Mouse (Mus musculus) CH12.LX (cell line): ENCODE measurements around the gene Rnf44. TPM values are rescaled to one million over a fixed set of nuclear protein-coding genes. Genes with fewer than 3 reads are reported as not detected.

Experiments
- DNase-seq: peaks from one replicate; pipeline ENCODE4 v3.0.0-alpha.2; 2013; ENCODE audit errors: extremely low read depth
- H3K27ac ChIP-seq: 2 replicates; pipeline ENCODE4 v1.5.1; 2012; ENCODE audit warnings: low read depth, mild to moderate bottlenecking, control low read depth, moderate library complexity; ENCODE audit not compliant: insufficient read depth
- H3K27me3 ChIP-seq: replicated peaks from 2 replicates; pipeline ENCODE3; 2012; ENCODE audit warnings: inconsistent platforms
- H3K36me3 ChIP-seq, 2 experiments: replicated peaks in 1 of 2; 2 replicates each; pipeline versions ENCODE3 to v1.6.1; 2012; ENCODE audit warnings: inconsistent platforms in 1 of 2, low read length in 1 of 2, mild to moderate bottlenecking in 1 of 2, mixed read lengths in 1 of 2, moderate library complexity in 1 of 2; ENCODE audit not compliant: control insufficient read depth in 1 of 2, insufficient read depth in 1 of 2
- H3K4me1 ChIP-seq, 2 experiments: 2 replicates each; pipeline ENCODE4 v1.6.1; 2012; ENCODE audit warnings: inconsistent platforms in 1 of 2, moderate library complexity in 1 of 2; ENCODE audit not compliant: insufficient read depth in 2 of 2, control insufficient read depth in 1 of 2
- H3K4me2 ChIP-seq: 2 replicates; pipeline ENCODE4 v1.6.1; 2012; ENCODE audit warnings: low read depth, mild to moderate bottlenecking, control low read depth; ENCODE audit not compliant: poor library complexity, insufficient read depth, severe bottlenecking
- H3K4me3 ChIP-seq, 3 experiments: fragments of 150-350 bp in 1 of 3; sonication (generic) in 1 of 3; replicated peaks in 1 of 3; 2 replicates each; pipeline versions ENCODE3 to v1.5.1; 2011 to 2012; ENCODE audit warnings: low read depth in 2 of 3, low read length in 2 of 3, mild to moderate bottlenecking in 2 of 3, moderate library complexity in 2 of 3, control low read depth in 1 of 3, improper control_type of control experiment in 1 of 3, inconsistent platforms in 1 of 3, mixed read lengths in 1 of 3; ENCODE audit not compliant: poor library complexity in 1 of 3
- H3K79me2 ChIP-seq: replicated peaks from 2 replicates; pipeline ENCODE4 v1.6.1; 2012; ENCODE audit warnings: mild to moderate bottlenecking, moderate library complexity; ENCODE audit not compliant: control insufficient read depth, poor library complexity, insufficient read depth, severe bottlenecking; ENCODE audit errors: extremely low read depth
- H3K9ac ChIP-seq: 2 replicates; pipeline ENCODE4 v1.6.1; 2012; ENCODE audit warnings: low read depth, mild to moderate bottlenecking, control low read depth, moderate library complexity; ENCODE audit not compliant: insufficient read depth
- H3K9me3 ChIP-seq: replicated peaks from 2 replicates; pipeline ENCODE3; 2012; ENCODE audit warnings: low read length, inconsistent platforms, mixed read lengths
- BHLHE40 ChIP-seq: IDR thresholded peaks from 2 replicates; pipeline ENCODE4 v1.6.1; 2011; ENCODE audit warnings: mild to moderate bottlenecking, low read depth, low read length, improper control_type of control experiment
- CTCF ChIP-seq, 2 experiments: IDR thresholded peaks in 1 of 2; conservative IDR thresholded peaks in 1 of 2; 2 replicates each; pipeline ENCODE4 v1.5.1; 2011 to 2012; ENCODE audit warnings: low read depth in 2 of 2, low read length in 2 of 2, improper control_type of control experiment in 1 of 2, inconsistent platforms in 1 of 2, mild to moderate bottlenecking in 1 of 2, moderate library complexity in 1 of 2
- EP300 ChIP-seq: IDR thresholded peaks from 2 replicates; pipeline ENCODE4 v1.6.1; 2011; ENCODE audit warnings: low read length, improper control_type of control experiment
- HCFC1 ChIP-seq: IDR thresholded peaks from 2 replicates; pipeline ENCODE4 v1.6.1; 2012; ENCODE audit warnings: low read depth, mild to moderate bottlenecking, inconsistent platforms, low read length, improper control_type of control experiment
- JUN ChIP-seq: IDR thresholded peaks from 2 replicates; pipeline ENCODE4 v1.6.1; 2011; ENCODE audit warnings: low read depth, mild to moderate bottlenecking, low read length, improper control_type of control experiment, moderate library complexity; ENCODE audit not compliant: insufficient read depth
- MXI1 ChIP-seq: IDR thresholded peaks from 2 replicates; pipeline ENCODE4 v1.6.1; 2011; ENCODE audit warnings: mild to moderate bottlenecking, low read depth, low read length, improper control_type of control experiment
- PAX5 ChIP-seq: IDR thresholded peaks from 2 replicates; pipeline ENCODE4 v1.6.1; 2012; ENCODE audit warnings: low read length, inconsistent platforms, mixed read lengths
- POLR2A ChIP-seq: IDR thresholded peaks from 2 replicates; pipeline ENCODE4 v1.6.1; 2011; ENCODE audit warnings: low read depth, mild to moderate bottlenecking, improper control_type of control experiment, low read length
- SMC3 ChIP-seq: IDR thresholded peaks from 2 replicates; pipeline ENCODE4 v1.6.1; 2011; ENCODE audit warnings: low read depth, low read length, improper control_type of control experiment
- TBP ChIP-seq: conservative IDR thresholded peaks from 2 replicates; pipeline ENCODE4 v1.6.1; 2011; ENCODE audit warnings: low read depth, low read length, improper control_type of control experiment
- TCF12 ChIP-seq: IDR thresholded peaks from 2 replicates; pipeline ENCODE4 v1.6.1; 2014; ENCODE audit warnings: low read depth, mild to moderate bottlenecking, inconsistent platforms, low read length, improper control_type of control experiment
- UBTF ChIP-seq: IDR thresholded peaks from 2 replicates; pipeline ENCODE4 v1.6.1; 2012; ENCODE audit warnings: low read depth, mild to moderate bottlenecking, inconsistent platforms, low read length, improper control_type of control experiment, moderate library complexity
- ZKSCAN1 ChIP-seq: IDR thresholded peaks from 2 replicates; pipeline ENCODE4 v1.6.1; 2012; ENCODE audit warnings: low read depth, inconsistent platforms, low read length, improper control_type of control experiment, borderline replicate concordance
- ZMIZ1 ChIP-seq: IDR thresholded peaks from 2 replicates; pipeline ENCODE4 v1.6.1; 2012; ENCODE audit warnings: low read depth, mild to moderate bottlenecking, inconsistent platforms, low read length, improper control_type of control experiment
- ZNF384 ChIP-seq: IDR thresholded peaks from 2 replicates; pipeline ENCODE4 v1.6.1; 2012; ENCODE audit warnings: low read depth, low read length, improper control_type of control experiment, inconsistent platforms
- dilution Hi-C: fragments of 300-500 bp; cut with MboI; formaldehyde crosslinking; loops from 2 replicates; pipeline ENCODE4 v1.14.3; 2020; ENCODE audit warnings: low sequenced_read_pairs; ENCODE audit not compliant: extremely low pct_unique_long_range_greater_than_20kb, extremely low pct_ligation_motif_present
- in situ Hi-C: fragments of 300-500 bp; cut with MboI; formaldehyde crosslinking; loops from 3 replicates; pipeline ENCODE4 v1.14.3; 2019; ENCODE audit warnings: low sequenced_read_pairs, low pct_ligation_motif_present, low pct_unique_long_range_greater_than_20kb, mixed read lengths
- polyA plus RNA-seq: library from polyadenylated mRNA; unstranded; fragments of >175 nt; gene quantifications from 2 replicates; pipeline ENCODE4 v1.2.1, GENCODE M21; 2012; ENCODE audit warnings: low read depth; ENCODE audit not compliant: insufficient read length
- total RNA-seq, 2 experiments: library from RNA; depleted of rRNA; stranded (reverse); fragments of 300-350 nt in 1 of 2; fragments of >200 nt in 1 of 2; gene quantifications; 2 replicates each; pipeline ENCODE4 v1.2.3; 2012 to 2014

Rnf44 gene
- total and polyA plus RNA-seq, 3 experiments, result 6.7 to 38.1 (median 12.3) TPM

DNA sequence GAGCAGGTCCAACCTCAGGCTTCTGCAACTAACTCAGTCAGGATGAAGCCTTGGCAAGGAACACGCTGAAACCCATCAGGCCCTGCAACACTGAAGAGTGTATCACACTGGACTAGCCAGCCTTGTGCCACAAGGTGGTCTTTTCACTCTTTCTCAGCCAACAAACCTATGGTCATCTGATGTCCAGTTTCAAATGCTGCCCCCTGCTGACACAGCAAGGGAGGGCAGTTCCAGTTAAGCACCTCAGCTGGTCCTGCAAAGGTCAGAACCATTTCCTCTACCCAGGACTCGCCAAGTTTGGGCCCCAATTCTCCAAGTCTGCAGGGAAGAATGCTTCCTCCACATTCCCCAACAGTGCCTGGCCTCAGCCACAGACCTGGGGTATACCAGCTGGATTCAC lies 8.5 kb downstream of the Rnf44 start:
- Histone ChIP-seq H3K4me1 (peaks cover 12 to 28% of the 10 kb centered on the region in 2 experiments), H3K4me2 (no peak overlapping the region), H3K27ac (no peak overlapping the region), H3K36me3 (peaks cover 40 to 60% of the 10 kb centered on the region in 2 experiments), H3K27me3 (no peaks in the 10 kb centered on the region), H3K79me2 (peaks cover 35% of the 10 kb centered on the region), H3K4me3 (no peak overlapping the region), H3K9ac (no peak overlapping the region), H3K9me3 (no peaks in the 10 kb centered on the region)
- peak in 1 of 2 experiments; percentile 57; a peak in 2 of 4 replicates for TF ChIP-seq CTCF (conservative IDR thresholded peaks at IDR 0.05 in 1 of 2, IDR thresholded peaks at IDR 0.05 in 1 of 2; ENCODE audit: low read depth in 2 of 2, low read length in 2 of 2)
- no peak for TF ChIP-seq SMC3
- no peak for TF ChIP-seq BHLHE40
- TF ChIP-seq POLR2A, result no peak
- dilution Hi-C loops (no loop called here), in situ Hi-C loops (no loop called here)
- no peak for DNase-seq

GRCm38 (mm10) chr13:54684140-54684896 lies 9.4 kb downstream of the Rnf44 start:
- no peak overlapping the region for H3K4me2 ChIP-seq
- no peak overlapping the region for H3K9ac ChIP-seq
- no peaks in the 10 kb centered on the region for H3K27me3 ChIP-seq
- H3K9me3 ChIP-seq, result no peaks in the 10 kb centered on the region
- TF ChIP-seq TBP, result no peak
- TF ChIP-seq ZNF384, result no peak
- TF ChIP-seq UBTF, result no peak
- no peak for TF ChIP-seq ZMIZ1
- TF ChIP-seq EP300, result no peak
- TF ChIP-seq PAX5, result no peak
- TF ChIP-seq HCFC1, result no peak
- no peak for TF ChIP-seq MXI1
- in situ Hi-C loops, result no loop called here
- peaks cover 12 to 28% of the 10 kb centered on the region in 2 experiments for H3K4me1 ChIP-seq
- H3K27ac ChIP-seq, result no peak overlapping the region
- H3K4me3 ChIP-seq, result no peak overlapping the region
- peaks cover 43 to 64% of the 10 kb centered on the region in 2 experiments for H3K36me3 ChIP-seq
- DNase-seq, result no peak
- H3K79me2 ChIP-seq, result peaks cover 35% of the 10 kb centered on the region
- dilution Hi-C loops, result no loop called here

GRCm38 (mm10) chr13:54683301-54683700 lies 10.4 kb downstream of the Rnf44 start:
- Histone ChIP-seq H3K27me3 (no peaks in the 10 kb centered on the region), H3K4me2 (no peak overlapping the region), H3K9me3 (no peaks in the 10 kb centered on the region), H3K4me3 (no peak overlapping the region)
- dilution Hi-C loops, result no loop called here
- no peak for DNase-seq
- no peak for TF ChIP-seq JUN
- no peak for TF ChIP-seq TCF12
- no peak for TF ChIP-seq CTCF (conservative IDR thresholded peaks at IDR 0.05 in 1 of 2, IDR thresholded peaks at IDR 0.05 in 1 of 2; ENCODE audit: low read depth in 2 of 2, low read length in 2 of 2)
- TF ChIP-seq UBTF, result no peak
- no peak for TF ChIP-seq ZKSCAN1
- TF ChIP-seq, all 38 proteins: peak for 0
- Histone ChIP-seq H3K9ac (no peak overlapping the region), H3K36me3 (peaks cover 49 to 72% of the 10 kb centered on the region in 2 experiments), H3K4me1 (peaks cover 12 to 20% of the 10 kb centered on the region in 2 experiments), H3K27ac (no peak overlapping the region), H3K79me2 (peaks cover 35% of the 10 kb centered on the region)
- in situ Hi-C loops, result no loop called here
